Comparison of ENCODE assay signal across 7 mouse cellular contexts in genomic region chr14:25464611-25465307, GRCm38 (mm10). TPM values are rescaled to one million over a fixed set of nuclear protein-coding genes. Genes with fewer than 3 reads are reported as not detected.
DNase-seq lines count a peak whose midpoint lies in the region; ATAC-seq and TF ChIP-seq lines count a peak whose summit lies in the region.

No protein-coding gene starts in this region.

- 49% methylated on average over 8 of the region's 8 CpGs for WGBS in lung, postnatal 0 days
- WGBS in forebrain, embryonic 13.5 days = 24% methylated on average over 8 of the region's 8 CpGs
- 45% methylated on average over 8 of the region's 8 CpGs for WGBS in liver, embryonic 12.5 days (ENCODE audit: insufficient replicate concordance)
- WGBS in stomach, embryonic 14.5 days = 47% methylated on average over 8 of the region's 8 CpGs

- H3K4me3 ChIP-seq in lung, postnatal 0 days (ENCODE audit: low read depth, low read length) = no peak overlapping the region
- H3K4me3 ChIP-seq in forebrain, embryonic 13.5 days = no peak overlapping the region
- no peak overlapping the region for H3K4me3 ChIP-seq in liver, embryonic 12.5 days
- H3K4me3 ChIP-seq in stomach, embryonic 14.5 days (ENCODE audit: low read depth, low read length) = no peak overlapping the region

- H3K27me3 ChIP-seq in lung, postnatal 0 days (replicated peaks; ENCODE audit: insufficient read depth, low read length) = no peaks in the 10 kb centered on the region
- no peaks in the 10 kb centered on the region for H3K27me3 ChIP-seq in forebrain, embryonic 13.5 days
- peaks cover 22% of the 10 kb centered on the region for H3K27me3 ChIP-seq in liver, embryonic 12.5 days (replicated peaks)
- no peaks in the 10 kb centered on the region for H3K27me3 ChIP-seq in stomach, embryonic 14.5 days (ENCODE audit: control insufficient read depth, insufficient read depth, low read length)

- H3K9ac ChIP-seq in lung, postnatal 0 days (replicated peaks; ENCODE audit: low read depth) = no peak overlapping the region
- H3K9ac ChIP-seq in forebrain, embryonic 13.5 days = peak overlapping the region; percentile 9; the same call in 1 of the 2 replicates
- no peak overlapping the region for H3K9ac ChIP-seq in liver, embryonic 12.5 days
- H3K9ac ChIP-seq in stomach, embryonic 14.5 days (replicated peaks; ENCODE audit: low read depth, low read length) = no peak overlapping the region

- TF ChIP-seq EP300 in lung, postnatal 0 days (IDR thresholded peaks at IDR 0.05) = no peak

- no peak; the same call in 1 of the 2 replicates for TF ChIP-seq CTCF in lung, postnatal 0 days (IDR thresholded peaks at IDR 0.05)

- H3K9me3 ChIP-seq in lung, postnatal 0 days (ENCODE audit: low read length) = no peaks in the 10 kb centered on the region
- no peaks in the 10 kb centered on the region for H3K9me3 ChIP-seq in forebrain, embryonic 13.5 days (replicated peaks)
- no peaks in the 10 kb centered on the region for H3K9me3 ChIP-seq in liver, embryonic 12.5 days (replicated peaks)
- H3K9me3 ChIP-seq in stomach, embryonic 14.5 days (ENCODE audit: control insufficient read depth, low read depth, low read length) = no peaks in the 10 kb centered on the region

- H3K27ac ChIP-seq in lung, postnatal 0 days (ENCODE audit: low read length) = peak overlapping the region; percentile 38; the same call in 1 of the 2 replicates
- peak overlapping the region; percentile 27 for H3K27ac ChIP-seq in forebrain, embryonic 13.5 days
- H3K27ac ChIP-seq in liver, embryonic 12.5 days = no peak overlapping the region
- 0 out of 2 replicates have a peak overlapping the region, but pooled peaks have one; percentile 27 for H3K27ac ChIP-seq in stomach, embryonic 14.5 days (ENCODE audit: low read length)

- H3K36me3 ChIP-seq in lung, postnatal 0 days (ENCODE audit: insufficient read depth, low read length) = no peaks in the 10 kb centered on the region
- H3K36me3 ChIP-seq in forebrain, embryonic 13.5 days (ENCODE audit: poor library complexity, severe bottlenecking) = 0 out of 2 replicates have a peak, but pooled peaks cover 3% of the 10 kb centered on the region
- H3K36me3 ChIP-seq in liver, embryonic 12.5 days = no peaks in the 10 kb centered on the region
- H3K36me3 ChIP-seq in stomach, embryonic 14.5 days (ENCODE audit: control insufficient read depth, insufficient read depth, low read length) = no peaks in the 10 kb centered on the region

- DNase-seq in lung, postnatal 0 days (ENCODE audit: low spot score) = peak; percentile 71
- DNase-seq in lung, postnatal 4 days = no peak
- no peak for DNase-seq in spleen, postnatal 36 days (ENCODE audit: low spot score in 2 of 2)
- DNase-seq in layer of hippocampus, postnatal 10 days (ENCODE audit: low spot score in 2 of 2) = no peak

- H3K4me2 ChIP-seq in lung, postnatal 0 days (replicated peaks; ENCODE audit: low read depth, low read length) = no peak overlapping the region
- peak overlapping the region; percentile 94 for H3K4me2 ChIP-seq in forebrain, embryonic 13.5 days
- peak overlapping the region; percentile 4; the same call in 1 of the 2 replicates for H3K4me2 ChIP-seq in liver, embryonic 12.5 days
- no peak overlapping the region for H3K4me2 ChIP-seq in stomach, embryonic 14.5 days (replicated peaks; ENCODE audit: low read depth, low read length)

- peaks cover 48% of the 10 kb centered on the region for H3K4me1 ChIP-seq in lung, postnatal 0 days (ENCODE audit: insufficient read depth, low read depth, low read length)
- H3K4me1 ChIP-seq in forebrain, embryonic 13.5 days = peaks cover 84% of the 10 kb centered on the region
- H3K4me1 ChIP-seq in liver, embryonic 12.5 days = peaks cover 97% of the 10 kb centered on the region
- peaks cover 70% of the 10 kb centered on the region for H3K4me1 ChIP-seq in stomach, embryonic 14.5 days (ENCODE audit: control insufficient read depth, insufficient read depth, low read length)

- peak; percentile 20; the same call in 1 of the 2 replicates for ATAC-seq in lung, postnatal 0 days
- 0 out of 2 replicates have a peak, but pooled peaks have one; percentile 6 for ATAC-seq in forebrain, embryonic 13.5 days
- peak; percentile 54 for ATAC-seq in liver, embryonic 12.5 days
- ATAC-seq in stomach, embryonic 14.5 days (ENCODE audit: insufficient number of reproducible peaks, insufficient read depth, low FRiP score, low read depth) = peak; percentile 61

RNA-seq across cellular contexts. Expression of gene Zmiz1, which starts 5.8 kb away (rescaled TPM):
- 18.0 and 20.2 TPM in 2 replicates for polyA plus RNA-seq in lung, postnatal 0 days (2015; fragmentation: Nextera tagmentation; extraction: Ambion mirVana)
- polyA plus RNA-seq in forebrain, embryonic 13.5 days (2015; fragmentation: Nextera tagmentation; extraction: Ambion mirVana) = 57.2 and 61.3 TPM in 2 replicates
- polyA plus RNA-seq in liver, embryonic 12.5 days (2016; fragmentation: Nextera tagmentation; extraction: Ambion mirVana) = 9.1 and 10.2 TPM in 2 replicates
- 43.9 and 45.3 TPM in 2 replicates for polyA plus RNA-seq in stomach, embryonic 14.5 days (2014; fragmentation: Nextera tagmentation; extraction: Ambion mirVana)
- 100 to 1,000 TPM; 115 to 128 TPM for total RNA-seq in layer of hippocampus, postnatal 10 days (2021)

Comparison
In these comparisons a context has a peak if more than half of its experiments do, and no peak if none do; other contexts are left out.
1. ATAC-seq: peak in every context shown above with its lines; median percentile 61 in stomach, embryonic 14.5 days; 54 in liver, embryonic 12.5 days; 20 in lung, postnatal 0 days; 6 in forebrain, embryonic 13.5 days.
2. H3K4me2 ChIP-seq: peak in forebrain, embryonic 13.5 days (single experiment) and liver, embryonic 12.5 days (single experiment); none in lung, postnatal 0 days (single experiment) and stomach, embryonic 14.5 days (single experiment).